Mouse (Mus musculus) cortical plate, adult 2 months (tissue): ENCODE measurements at regions not wholly inside any gene's neighbourhood (a gene's known extent, or its start where the extent isn't known, plus 50 kb on each side); places are given as distances from the start of the nearest gene placed in this dataset.

Experiments
- CTCF ChIP-seq: fragments of 200-500 bp; IDR thresholded peaks from 2 replicates; pipeline ENCODE4 v1.5.1; 2011; ENCODE audit warnings: mild to moderate bottlenecking, control low read depth, low read length; ENCODE audit not compliant: insufficient read depth; ENCODE audit errors: extremely low read depth
- POLR2A ChIP-seq: fragments of 200-500 bp; IDR thresholded peaks from 2 replicates; pipeline ENCODE4 v1.6.1; 2011; ENCODE audit warnings: mild to moderate bottlenecking, low read length, control low read depth; ENCODE audit not compliant: insufficient read depth; ENCODE audit errors: extremely low read depth

GRCm38 (mm10) chr15:27009069-27009468 is 113.7 kb upstream of the Fbxl7 start:
- TF ChIP-seq POLR2A = no peak
- no peak for TF ChIP-seq CTCF
